In genomic region chr2:148404906-148405305, GRCm38 (mm10) we compare ENCODE assay signal across 16 mouse cellular contexts. TPM values are rescaled to one million over a fixed set of nuclear protein-coding genes. Genes with fewer than 3 reads are reported as not detected.
DNase-seq lines count a peak whose midpoint lies in the region; ATAC-seq and TF ChIP-seq lines count a peak whose summit lies in the region.
"Had no signal": no experiment of that assay in that cellular context is flagged by ENCODE, and none has a peak within 500 bp of the region (broad histone marks: within the 10 kb centered on the region; RNA-seq: fewer than 3 reads in every experiment).

No protein-coding gene starts in this region.

- peak overlapping the region; percentile 38 for H3K4me2 ChIP-seq in intestine, embryonic 15.5 days (replicated peaks)

- peak overlapping the region; percentile 91 for H3K27ac ChIP-seq in heart, adult 2 months
- no peak overlapping the region for H3K27ac ChIP-seq in left cerebral cortex, adult 2 months
- H3K27ac ChIP-seq in bone marrow macrophage, adult 2 months (ENCODE audit: insufficient read depth, low read depth, low read length): no peak overlapping the region
- no peak overlapping the region for H3K27ac ChIP-seq in intestine, embryonic 15.5 days
- H3K27ac ChIP-seq: hindbrain, embryonic 10.5 days; liver, embryonic 14.5 days had no signal

- TF ChIP-seq POLR2A in heart, adult 2 months (IDR thresholded peaks at IDR 0.05; ENCODE audit: insufficient read depth, low read depth, low read length): no peak
- no peak for TF ChIP-seq POLR2A in bone marrow macrophage, adult 2 months (IDR thresholded peaks at IDR 0.05; ENCODE audit: borderline replicate concordance, low read depth, low read length)

- H3K27me3 ChIP-seq in heart, adult 2 months (ENCODE audit: control insufficient read depth, insufficient read depth, low read length): no peaks in the 10 kb centered on the region
- peaks cover 14% of the 10 kb centered on the region for H3K27me3 ChIP-seq in intestine, embryonic 15.5 days (replicated peaks)

- 66% methylated on average over 5 of the region's 5 CpGs for WGBS in heart, adult 2 months
- WGBS in intestine, embryonic 15.5 days: 67% methylated on average over 5 of the region's 5 CpGs

- peaks cover 8% of the 10 kb centered on the region for H3K36me3 ChIP-seq in heart, adult 2 months (ENCODE audit: control insufficient read depth, insufficient read depth, low read length)
- H3K36me3 ChIP-seq in intestine, embryonic 15.5 days: no peaks in the 10 kb centered on the region
- H3K36me3 ChIP-seq: hindbrain, embryonic 10.5 days had no signal

- no peak for ATAC-seq in intestine, embryonic 15.5 days
- ATAC-seq: forebrain, postnatal 0 days; midbrain, embryonic 16.5 days had no signal

- TF ChIP-seq CTCF in heart, adult 2 months (IDR thresholded peaks at IDR 0.05): no peak
- no peak for TF ChIP-seq CTCF in left cerebral cortex, adult 2 months (IDR thresholded peaks at IDR 0.05)
- no peak for TF ChIP-seq CTCF in bone marrow macrophage, adult 2 months (IDR thresholded peaks at IDR 0.05; ENCODE audit: low read depth, low read length)

- intact Hi-C loops in heart, adult 2 months (cut with DNase I): loop anchor here (5.0 to 10.0 kb wide), 8 partner anchors 58 to 470 kb away; partner anchors contain the start of gene Cst3
- intact Hi-C loops in left cerebral cortex, adult 2 months (cut with DNase I): loop anchor here (5.0 kb wide), 3 partner anchors 132 to 252 kb away; no protein-coding TSS in a partner anchor

- H3K9me3 ChIP-seq in intestine, embryonic 15.5 days: no peaks in the 10 kb centered on the region
- H3K9me3 ChIP-seq: hindbrain, embryonic 10.5 days had no signal

- no peak for DNase-seq in heart, adult 2 months
- no peak for DNase-seq in heart, postnatal 4 days
- no peak for DNase-seq in left cerebral cortex, adult 2 months (ENCODE audit: extremely low spot score in 1 of 2, low spot score in 2 of 2)
- no peak for DNase-seq in left cerebral cortex, adult 8-10 months (ENCODE audit: low spot score in 2 of 2)
- DNase-seq in cerebellum, postnatal 14 days: no peak
- no peak for DNase-seq in gastrocnemius, adult 8-10 months (ENCODE audit: low spot score in 2 of 2)
- DNase-seq: adrenal gland, postnatal 36 days; cerebellum, adult 11-12 months; embryo, embryonic 11 days; forebrain, postnatal 0 days; thymus, postnatal 36 days had no signal

- H3K79me2 ChIP-seq in heart, adult 2 months (replicated peaks; ENCODE audit: control insufficient read depth, insufficient read depth, low read length): no peaks in the 10 kb centered on the region

- peak overlapping the region; percentile 51 for H3K4me3 ChIP-seq in heart, adult 2 months
- H3K4me3 ChIP-seq in left cerebral cortex, adult 2 months: peak overlapping the region; percentile 13; the same call in 1 of the 2 replicates
- peak overlapping the region; percentile 27 for H3K4me3 ChIP-seq in bone marrow macrophage, adult 2 months (ENCODE audit: insufficient read depth, low read length)
- peak overlapping the region; percentile 20 for H3K4me3 ChIP-seq in intestine, embryonic 15.5 days (replicated peaks)
- H3K4me3 ChIP-seq: hindbrain, embryonic 10.5 days had no signal

- H3K4me1 ChIP-seq in heart, adult 2 months (ENCODE audit: control insufficient read depth, insufficient read depth, low read length): peaks cover 10% of the 10 kb centered on the region
- peaks cover 46% of the 10 kb centered on the region for H3K4me1 ChIP-seq in bone marrow macrophage, adult 2 months (ENCODE audit: control insufficient read depth, insufficient read depth, low read length)
- H3K4me1 ChIP-seq in intestine, embryonic 15.5 days (replicated peaks): 0 out of 2 replicates have a peak, but pooled peaks cover 17% of the 10 kb centered on the region

- TF ChIP-seq EP300 in heart, adult 2 months (IDR thresholded peaks at IDR 0.05; ENCODE audit: insufficient read depth, low read depth, low read length): no peak

- peak overlapping the region; percentile 34 for H3K9ac ChIP-seq in heart, adult 2 months (ENCODE audit: low read depth, low read length)
- H3K9ac ChIP-seq in intestine, embryonic 15.5 days: no peak overlapping the region
- H3K9ac ChIP-seq: forebrain, postnatal 0 days; liver, embryonic 14.5 days had no signal

RNA-seq across cellular contexts. Expression of gene Thbd, which starts 3.1 kb away (rescaled TPM):
- 10 to 100 TPM; 41.7 to 47.8 TPM for total RNA-seq in heart, adult 2 months (2021)
- polyA plus RNA-seq in heart, adult 2 months (2012; rRNA removed): 38.9 and 65.0 TPM in 2 replicates
- total RNA-seq in heart, postnatal 4 days (2021): 10 to 100 TPM; 37.2 to 41.4 TPM
- total RNA-seq in left cerebral cortex, adult 2 months (2021): 10 to 100 TPM; 12.3 to 13.0 TPM
- total RNA-seq in left cerebral cortex, adult 8-10 months (2022): 10 to 100 TPM in 2 of 4 experiments, 1 to 10 TPM in 2; 8.2 to 10.4 (median 9.9) TPM
- 8.2 and 8.3 TPM in 2 replicates for polyA plus RNA-seq in bone marrow macrophage, adult 2 months (2012; ENCODE audit: insufficient read depth, insufficient read length, missing spikeins)
- polyA plus RNA-seq in intestine, embryonic 15.5 days (2015; fragmentation: Nextera tagmentation; extraction: Ambion mirVana): 46.1 and 47.0 TPM in 2 replicates
- 10 to 100 TPM in 3 of 4 experiments, 1 to 10 TPM in 1; 9.0 to 14.9 (median 10.6) TPM for total RNA-seq in gastrocnemius, adult 8-10 months (2022)

RNA-seq across cellular contexts. Expression of gene Sstr4, which starts 9.8 kb away (rescaled TPM):
- total RNA-seq in heart, adult 2 months (2021): 1 to 10 TPM; 1.1 to 2.0 TPM
- 1.4 and 2.4 TPM in 2 replicates for polyA plus RNA-seq in heart, adult 2 months (2012; rRNA removed)
- total RNA-seq in heart, postnatal 4 days (2021): under 1 TPM; 0.79 to 0.81 TPM
- 10 to 100 TPM; 33.7 to 34.9 TPM for total RNA-seq in left cerebral cortex, adult 2 months (2021)
- total RNA-seq in left cerebral cortex, adult 8-10 months (2022): 10 to 100 TPM; 26.8 to 33.4 (median 27.4) TPM
- not detected in 2 replicates for polyA plus RNA-seq in bone marrow macrophage, adult 2 months (2012; ENCODE audit: insufficient read depth, insufficient read length, missing spikeins)
- 2.2 and 2.4 TPM in 2 replicates for polyA plus RNA-seq in intestine, embryonic 15.5 days (2015; fragmentation: Nextera tagmentation; extraction: Ambion mirVana)
- total RNA-seq in gastrocnemius, adult 8-10 months (2022): under 1 TPM in 2 of 4 experiments, not detected in 2; 0.22 to 0.27 TPM
- polyA plus RNA-seq: liver, embryonic 14.5 days had no signal

RNA-seq across cellular contexts. Expression of gene Cd93, which starts 38.5 kb away (rescaled TPM):
- total RNA-seq in heart, adult 2 months (2021): 10 to 100 TPM; 47.8 to 51.8 TPM
- 28.1 and 52.2 TPM in 2 replicates for polyA plus RNA-seq in heart, adult 2 months (2012; rRNA removed)
- 100 to 1,000 TPM; 160 to 168 TPM for total RNA-seq in heart, postnatal 4 days (2021)
- total RNA-seq in left cerebral cortex, adult 2 months (2021): 1 to 10 TPM; 5.0 to 5.2 TPM
- total RNA-seq in left cerebral cortex, adult 8-10 months (2022): 1 to 10 TPM; 3.2 to 4.4 (median 3.3) TPM
- 338 and 370 TPM in 2 replicates for polyA plus RNA-seq in bone marrow macrophage, adult 2 months (2012; ENCODE audit: insufficient read depth, insufficient read length, missing spikeins)
- 9.5 and 10.3 TPM in 2 replicates for polyA plus RNA-seq in intestine, embryonic 15.5 days (2015; fragmentation: Nextera tagmentation; extraction: Ambion mirVana)
- 10 to 100 TPM in 1 of 4 experiments, 1 to 10 TPM in 3; 7.4 to 12.5 (median 8.8) TPM for total RNA-seq in gastrocnemius, adult 8-10 months (2022)

Comparison
In these comparisons a context has a peak if more than half of its experiments do, and no peak if none do; other contexts are left out.
1. RNA of gene Sstr4, which starts 9.8 kb away (total RNA-seq): 33.7 to 34.9 TPM in left cerebral cortex, adult 2 months and 26.8 to 33.4 TPM in left cerebral cortex, adult 8-10 months; 1.1 to 2.0 TPM in heart, adult 2 months, 0.79 to 0.81 TPM in heart, postnatal 4 days and 0.22 to 0.27 TPM in gastrocnemius, adult 8-10 months; every median in the first group is over 4 times any median in the second.
2. Peak in every context shown above with its lines, with median percentiles within 50 percentile points of each other: H3K4me3 ChIP-seq.